In genomic region chr13:28950266-28950622, GRCm38 (mm10) we compare ENCODE assay signal across 8 mouse cellular contexts. TPM values are rescaled to one million over a fixed set of nuclear protein-coding genes. Genes with fewer than 3 reads are reported as not detected.
DNase-seq lines count a peak whose midpoint lies in the region; ATAC-seq and TF ChIP-seq lines count a peak whose summit lies in the region.

No protein-coding gene starts in this region.

- no peaks in the 10 kb centered on the region for H3K27me3 ChIP-seq in hindbrain, embryonic 16.5 days (replicated peaks; ENCODE audit: control insufficient read depth, insufficient read depth, low read length)
- H3K27me3 ChIP-seq in midbrain, embryonic 14.5 days (ENCODE audit: control insufficient read depth, insufficient read depth, low read length) = no peaks in the 10 kb centered on the region

- H3K4me2 ChIP-seq in hindbrain, embryonic 16.5 days (ENCODE audit: low read length) = peak overlapping the region; percentile 52
- H3K4me2 ChIP-seq in midbrain, embryonic 14.5 days (ENCODE audit: low read length) = peak overlapping the region; percentile 37

- H3K9me3 ChIP-seq in hindbrain, embryonic 16.5 days (ENCODE audit: control insufficient read depth, low read length) = no peaks in the 10 kb centered on the region
- no peaks in the 10 kb centered on the region for H3K9me3 ChIP-seq in midbrain, embryonic 14.5 days (ENCODE audit: control insufficient read depth, low read length)

- no peak for ATAC-seq in hindbrain, embryonic 16.5 days
- ATAC-seq in midbrain, embryonic 14.5 days (ENCODE audit: low FRiP score, low TSS enrichment) = no peak

- H3K4me1 ChIP-seq in hindbrain, embryonic 16.5 days (ENCODE audit: control insufficient read depth, insufficient read depth, low read depth, low read length) = peaks cover 21% of the 10 kb centered on the region
- H3K4me1 ChIP-seq in midbrain, embryonic 14.5 days (ENCODE audit: control insufficient read depth, insufficient read depth, low read length) = peaks cover 20% of the 10 kb centered on the region

- TF ChIP-seq POLR2A in brain, embryonic 14.5 days (IDR thresholded peaks at IDR 0.05; ENCODE audit: borderline replicate concordance, extremely low read depth, insufficient read depth, insufficient read length, poor library complexity, severe bottlenecking) = no peak

- TF ChIP-seq CTCF in brain, embryonic 14.5 days (IDR thresholded peaks at IDR 0.05; ENCODE audit: borderline replicate concordance, extremely low read depth, insufficient read depth, insufficient read length) = no peak

- peak overlapping the region; percentile 97 for H3K27ac ChIP-seq in hindbrain, embryonic 16.5 days (ENCODE audit: low read depth, low read length)
- H3K27ac ChIP-seq in midbrain, embryonic 14.5 days (replicated peaks; ENCODE audit: low read depth, low read length) = peak overlapping the region; percentile 100

- peak; percentile 50 for DNase-seq in kidney, adult 9 months
- DNase-seq in kidney, postnatal 4 days = no peak
- DNase-seq in brain, embryonic 14.5 days (ENCODE audit: low read depth) = peak; percentile 82
- peak; percentile 79 for DNase-seq in midbrain, embryonic 14.5 days
- no peak for DNase-seq in B cell, adult 2 months
- no peak for DNase-seq in cerebellum, postnatal 10 days
- DNase-seq in right cerebral cortex, postnatal 10 days (ENCODE audit: low spot score in 2 of 2) = no peak

- H3K9ac ChIP-seq in hindbrain, embryonic 16.5 days (ENCODE audit: low read depth, low read length) = peak overlapping the region; percentile 100
- H3K9ac ChIP-seq in midbrain, embryonic 14.5 days (replicated peaks; ENCODE audit: low read length) = peak overlapping the region; percentile 100

- peak overlapping the region; percentile 72 for H3K4me3 ChIP-seq in hindbrain, embryonic 16.5 days (ENCODE audit: low read length)
- H3K4me3 ChIP-seq in midbrain, embryonic 14.5 days (replicated peaks; ENCODE audit: low read depth, low read length) = peak overlapping the region; percentile 81

- under 1% methylated on average over 9 of the region's 9 CpGs for WGBS in hindbrain, embryonic 16.5 days
- WGBS in midbrain, embryonic 14.5 days = 0% methylated on average over 9 of the region's 9 CpGs

- H3K36me3 ChIP-seq in hindbrain, embryonic 16.5 days (ENCODE audit: control insufficient read depth, insufficient read depth, low read length) = no peaks in the 10 kb centered on the region
- peaks cover 11% of the 10 kb centered on the region for H3K36me3 ChIP-seq in midbrain, embryonic 14.5 days (ENCODE audit: control insufficient read depth, insufficient read depth, low read length)

RNA-seq across cellular contexts. Expression of gene Sox4, which starts 3.3 kb away (rescaled TPM):
- polyA plus RNA-seq in brain, embryonic 14.5 days (2012; rRNA removed) = 327 and 346 TPM in 2 replicates
- polyA plus RNA-seq in hindbrain, embryonic 16.5 days (2015; fragmentation: Nextera tagmentation; extraction: Ambion mirVana) = 65.4 and 105 TPM in 2 replicates
- 295 and 314 TPM in 2 replicates for polyA plus RNA-seq in midbrain, embryonic 14.5 days (2014; fragmentation: Nextera tagmentation; extraction: Ambion mirVana)

Comparison
In these comparisons a context has a peak if more than half of its experiments do, and no peak if none do; other contexts are left out.
1. DNase-seq: peak in kidney, adult 9 months (single experiment), brain, embryonic 14.5 days (single experiment) and midbrain, embryonic 14.5 days (single experiment); none in kidney, postnatal 4 days (0 of 2), B cell, adult 2 months (0 of 2), cerebellum, postnatal 10 days (0 of 2) and right cerebral cortex, postnatal 10 days (0 of 2).